Mouse (Mus musculus) c-Kit-positive CD71-positive TER-119-positive erythroid progenitor cells, embryonic 14.5 days (primary cell): ENCODE data around the gene Klhdc9.

Experiments used
- DNase-seq: peaks from one replicate; pipeline ENCODE4 v3.0.0-alpha.2; 2013; ENCODE audit warnings: low spot score

The Klhdc9 gene

GRCm38 (mm10) chr1:171360656-171361055, at the start of gene Klhdc9:
Klhdc9 (minus strand) TSS chr1:171360798.
- DNase-seq, result peak; percentile 87

DNA sequence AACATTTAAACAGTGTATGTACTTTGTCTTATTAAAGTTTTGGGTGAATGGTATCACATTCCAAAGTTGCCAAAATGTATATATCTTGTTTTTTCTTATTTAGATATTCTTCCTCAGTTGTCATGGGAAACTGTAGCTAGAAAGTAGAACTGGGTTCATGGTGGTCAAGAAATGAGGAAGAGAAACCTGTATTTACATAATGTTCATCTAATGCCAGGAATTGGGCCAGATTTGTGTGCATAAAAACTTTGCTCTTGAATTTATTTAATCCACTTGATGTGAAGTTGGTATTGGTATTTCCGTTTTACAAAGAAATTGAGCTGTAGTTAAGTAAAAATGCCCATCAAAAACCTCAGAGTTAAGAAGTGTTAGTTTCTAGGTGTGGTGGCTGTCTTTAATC, 49.6 kb upstream of the Klhdc9 start:
- no peak for DNase-seq

- DNase-seq, result no peak
Measured at GRCm38 (mm10) chr1:171407263-171407662, 46.7 kb upstream of the Klhdc9 start.

- no peak for DNase-seq
Measured at GRCm38 (mm10) chr1:171402991-171403390, 42.4 kb upstream of the Klhdc9 start.

DNA sequence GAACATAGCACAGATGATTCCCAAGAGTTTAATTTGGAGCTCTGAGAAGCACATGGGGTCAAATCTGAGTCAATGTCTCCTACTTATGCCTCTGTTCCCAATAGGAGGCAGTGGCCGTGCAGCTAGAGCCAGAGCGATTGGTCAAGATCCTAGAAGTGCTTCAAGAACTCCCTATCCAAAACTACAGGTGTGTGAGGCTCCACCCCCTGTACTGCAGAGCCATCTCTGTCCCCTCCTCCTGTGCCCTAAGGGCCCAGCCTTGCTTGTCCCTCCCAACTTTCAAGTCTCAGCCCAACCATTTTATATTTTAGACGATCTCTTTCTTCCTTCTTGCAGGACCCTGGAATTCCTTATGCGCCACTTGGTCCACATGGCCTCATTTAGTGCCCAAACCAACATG, 41.2 kb upstream of the Klhdc9 start:
- no peak for DNase-seq

GRCm38 (mm10) chr1:171390101-171390500, 29.5 kb upstream of the Klhdc9 start:
- DNase-seq, result no peak

- DNase-seq, result peak; percentile 15
Measured at GRCm38 (mm10) chr1:171388376-171389102, 27.9 kb upstream of the Klhdc9 start, which contains the start of gene Arhgap30. Arhgap30 (plus strand) TSS chr1:171388954.

GRCm38 (mm10) chr1:171387099-171387498, 26.5 kb upstream of the Klhdc9 start:
- DNase-seq, result no peak

- no peak for DNase-seq
Measured at GRCm38 (mm10) chr1:171385171-171385570, 24.6 kb upstream of the Klhdc9 start.

DNA sequence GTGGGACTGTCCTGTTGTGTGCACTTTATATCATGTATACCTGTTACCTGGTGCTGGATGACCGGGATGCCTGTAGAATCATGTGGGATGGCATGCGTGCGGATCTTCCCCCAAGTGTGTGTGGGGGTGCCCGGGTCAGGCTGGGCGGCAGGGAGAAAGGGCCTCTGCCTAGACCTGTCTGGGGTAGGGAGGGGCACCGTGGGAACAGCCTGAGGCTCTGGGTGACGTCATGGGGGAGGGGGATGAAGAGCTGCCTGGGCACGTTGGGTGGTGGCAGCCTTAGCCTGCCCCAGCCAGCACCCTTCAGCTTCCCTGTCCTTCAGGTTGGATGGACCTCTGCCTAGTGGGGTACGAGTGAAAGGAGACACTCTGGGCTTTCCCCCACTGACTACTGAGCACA, 23.8 kb upstream of the Klhdc9 start:
- DNase-seq, result no peak

GRCm38 (mm10) chr1:171382096-171382620, 21.6 kb upstream of the Klhdc9 start:
- no peak for DNase-seq

DNA sequence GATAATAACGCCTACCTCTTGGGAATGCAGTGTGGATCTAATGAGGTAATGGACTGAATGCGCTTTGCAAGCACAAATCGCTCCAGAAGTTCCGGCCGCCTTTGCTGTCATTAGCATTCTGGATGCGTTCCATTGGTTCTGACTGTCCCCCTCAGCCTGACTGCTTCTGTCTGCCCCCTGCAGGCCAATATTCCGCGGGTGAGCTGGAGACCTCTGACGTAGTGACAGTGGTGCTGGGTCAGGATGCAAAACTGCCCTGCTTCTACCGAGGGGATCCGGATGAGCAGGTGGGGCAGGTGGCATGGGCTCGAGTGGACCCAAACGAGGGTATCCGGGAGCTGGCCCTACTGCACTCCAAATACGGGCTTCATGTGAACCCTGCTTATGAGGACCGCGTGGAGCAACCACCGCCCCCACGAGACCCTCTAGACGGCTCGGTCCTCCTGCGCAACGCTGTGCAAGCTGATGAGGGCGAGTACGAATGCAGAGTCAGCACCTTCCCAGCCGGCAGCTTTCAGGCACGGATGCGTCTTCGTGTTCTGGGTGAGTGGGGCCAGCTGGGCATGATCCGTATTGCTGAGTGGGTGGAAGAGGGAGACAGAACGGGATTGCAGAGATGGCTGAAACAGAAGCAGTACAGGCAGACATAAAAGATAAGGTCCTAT, 19.5 kb upstream of the Klhdc9 start:
- DNase-seq, result peak; percentile 34

GRCm38 (mm10) chr1:171378298-171378697, 17.7 kb upstream of the Klhdc9 start:
- DNase-seq, result no peak

GRCm38 (mm10) chr1:171375646-171376097, 15.1 kb upstream of the Klhdc9 start:
- DNase-seq, result no peak

DNA sequence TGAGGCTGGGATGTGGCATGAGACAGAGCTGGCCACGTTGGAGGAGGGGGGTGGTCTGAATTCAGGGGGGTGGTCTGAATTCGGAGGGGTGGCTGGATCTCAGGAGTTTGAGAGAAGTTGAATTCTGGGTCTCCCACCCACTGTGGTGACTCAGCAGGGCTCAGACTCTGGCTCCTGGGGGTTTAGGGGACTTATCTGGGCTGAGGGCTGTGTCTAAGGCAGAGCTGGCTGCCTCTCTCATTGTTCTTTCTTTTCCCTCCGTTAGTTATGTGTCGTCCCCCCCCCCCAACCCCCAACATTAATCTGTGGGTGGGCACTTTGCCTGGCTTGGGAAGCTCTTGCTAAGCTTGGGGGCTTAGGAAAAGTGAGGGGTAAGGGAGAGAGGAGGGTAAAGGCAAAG, 13.3 kb upstream of the Klhdc9 start:
- DNase-seq, result no peak

GRCm38 (mm10) chr1:171372880-171373279, 12.3 kb upstream of the Klhdc9 start:
- no peak for DNase-seq

DNA sequence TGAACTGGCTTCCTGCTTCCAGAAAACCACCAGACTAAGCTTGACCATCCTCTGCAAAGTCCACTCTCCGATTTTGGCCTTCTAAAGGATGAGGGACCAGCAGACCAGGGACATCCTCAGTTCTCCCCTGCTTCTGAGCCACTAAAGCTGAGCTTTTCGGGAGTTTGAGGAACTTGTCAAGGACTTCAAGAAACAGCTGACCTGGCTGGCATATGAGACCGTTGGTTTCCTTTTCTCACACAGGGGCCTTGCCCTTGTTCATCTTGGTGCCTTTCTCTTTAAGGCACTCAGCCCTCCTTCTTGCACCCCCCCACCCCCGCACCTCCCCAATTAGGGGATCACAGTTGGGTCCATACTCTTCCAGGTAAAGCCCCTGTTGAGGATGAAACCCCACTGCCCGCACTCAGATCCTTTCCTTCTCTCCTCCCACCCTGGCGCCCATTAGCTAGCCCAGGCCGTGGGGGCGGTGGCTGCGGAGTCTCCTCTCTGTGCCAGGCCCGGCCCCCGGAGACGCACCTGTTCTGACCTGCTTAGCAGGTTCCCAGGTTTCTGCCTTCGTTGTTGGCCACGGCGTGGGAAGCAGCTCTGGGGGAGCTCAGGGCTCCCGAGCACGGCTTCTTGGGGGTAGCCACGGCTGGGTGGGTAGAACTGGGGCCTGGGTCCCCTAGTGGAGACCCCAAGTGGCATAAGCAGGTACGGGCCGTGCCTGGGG, 9.4 kb upstream of the Klhdc9 start, which contains the start of gene Nectin4:
Gene Nectin4 (plus strand): TSS at position 255 of the 712 bp plus-strand sequence.
- no peak for DNase-seq

GRCm38 (mm10) chr1:171365934-171366333, 5.3 kb upstream of the Klhdc9 start:
- no peak for DNase-seq

DNA sequence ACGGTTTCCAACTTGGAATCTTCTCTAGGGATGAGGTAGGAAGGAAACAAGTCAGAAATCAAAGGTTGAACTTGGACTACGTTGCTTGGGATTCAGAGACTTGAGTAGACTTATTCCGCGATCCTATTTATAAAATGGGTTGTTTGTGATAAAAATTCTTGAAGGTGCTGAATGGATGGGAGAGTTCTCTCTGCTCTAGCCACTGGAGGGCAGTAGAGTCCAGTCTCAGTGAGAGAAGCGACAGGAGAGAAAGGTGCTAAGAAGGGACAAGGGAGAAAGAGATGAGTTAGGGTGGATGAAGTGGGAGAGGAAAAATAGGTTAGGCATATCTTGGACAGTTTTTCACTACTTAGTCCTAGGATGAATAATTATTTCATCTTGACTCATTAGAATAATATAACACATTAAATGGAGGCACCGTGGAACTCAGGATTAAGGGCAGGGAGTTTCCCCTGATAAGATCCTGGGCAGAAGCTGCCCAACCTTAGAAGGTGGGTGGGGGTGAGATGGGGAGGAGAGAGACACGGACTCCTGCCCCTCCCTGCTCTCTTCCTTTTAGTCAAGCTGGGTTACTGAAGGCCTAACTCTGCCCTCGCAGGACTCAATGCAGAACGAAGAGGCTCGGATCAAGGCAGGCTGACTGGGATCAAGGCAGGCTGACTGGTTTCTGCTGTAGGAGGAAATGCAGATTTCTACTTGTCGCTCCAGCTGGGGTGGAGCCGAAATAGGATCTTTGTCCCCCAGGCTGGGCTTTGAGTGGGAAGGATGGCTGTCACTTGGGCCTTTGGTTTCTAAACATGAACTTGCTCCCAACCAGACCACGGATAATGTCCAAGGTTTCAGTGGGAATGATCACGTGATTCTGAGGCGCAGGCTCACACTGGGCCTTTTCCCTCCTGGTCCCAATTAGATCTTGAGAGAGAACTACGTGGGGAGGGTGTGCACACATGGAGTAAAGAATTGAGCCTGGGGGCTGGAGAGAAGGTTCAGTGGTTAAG, 807 bp upstream of the Klhdc9 start:
- peak; percentile 89 for DNase-seq

GRCm38 (mm10) chr1:171360253-171360652, 345 bp downstream of the Klhdc9 start:
- no peak for DNase-seq

DNA sequence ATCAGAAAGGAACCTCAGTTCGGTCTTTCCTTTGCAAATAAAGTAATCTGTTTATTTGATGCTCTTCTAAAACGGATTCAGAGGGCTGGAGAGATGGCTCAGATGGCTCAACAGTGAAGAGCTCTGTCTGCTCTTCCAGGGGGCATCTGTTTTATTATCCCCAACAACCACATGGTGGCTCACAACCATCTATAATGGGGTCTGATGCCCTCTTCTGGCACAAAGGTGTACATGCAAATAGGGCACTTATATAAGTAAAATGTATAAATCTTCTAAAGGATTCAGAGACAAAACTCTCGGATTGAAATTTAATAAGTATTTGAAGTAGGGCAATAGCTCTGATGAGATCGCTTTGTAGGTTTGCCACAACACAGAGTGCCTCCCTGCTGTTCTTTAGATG, 2.2 kb downstream of the Klhdc9 start:
- no peak for DNase-seq
